Mouse (Mus musculus) neural tube, embryonic 11.5 days (tissue): ENCODE results near the gene Ppp1r9a. TPM values are rescaled to one million over a fixed set of nuclear protein-coding genes. Genes with fewer than 3 reads are reported as not detected.
A peak's percentile ranks its signal among the peaks of the same experiment; 100 is the strongest.

Source experiments
- ATAC-seq: fragments of 200-750 bp; cut with Nextera tagmentation; 2 replicates; pipeline ENCODE4 v1.8.0; 2017; ENCODE audit warnings: moderate number of reproducible peaks, mild to moderate bottlenecking, moderate TSS enrichment, moderate library complexity; ENCODE audit not compliant: insufficient read depth, low FRiP score, low TSS enrichment
- DNase-seq: peaks from one replicate; pipeline ENCODE4 v3.0.0-alpha.2; 2015; ENCODE audit warnings: low spot score
- H3K27ac ChIP-seq: fragments of 300-500 bp; sonication (generic); 2 replicates; pipeline ENCODE4 v1.5.1; 2014; ENCODE audit warnings: low read depth, mild to moderate bottlenecking, low read length
- H3K27me3 ChIP-seq: fragments of 300-500 bp; sonication (generic); 2 replicates; pipeline ENCODE4 v1.6.1; 2014; ENCODE audit warnings: mild to moderate bottlenecking, low read length, mixed read lengths; ENCODE audit not compliant: control insufficient read depth, insufficient read depth
- H3K36me3 ChIP-seq: fragments of 300-500 bp; sonication (generic); 2 replicates; pipeline ENCODE4 v1.6.1; 2014; ENCODE audit warnings: mild to moderate bottlenecking, low read length, moderate library complexity, mixed read lengths; ENCODE audit not compliant: control insufficient read depth, insufficient read depth
- H3K4me1 ChIP-seq: fragments of 300-500 bp; sonication (generic); 2 replicates; pipeline ENCODE4 v1.6.1; 2014; ENCODE audit warnings: low read length, mixed read lengths; ENCODE audit not compliant: control insufficient read depth, insufficient read depth
- H3K4me2 ChIP-seq: fragments of 300-500 bp; sonication (generic); 2 replicates; pipeline ENCODE4 v1.6.1; 2014; ENCODE audit warnings: low read depth, mild to moderate bottlenecking, moderate library complexity
- H3K4me3 ChIP-seq: fragments of 300-500 bp; sonication (generic); 2 replicates; pipeline ENCODE4 v1.5.1; 2014; ENCODE audit warnings: low read depth, low read length
- H3K9ac ChIP-seq: fragments of 300-500 bp; sonication (generic); 2 replicates; pipeline ENCODE4 v1.6.1; 2014; ENCODE audit warnings: mild to moderate bottlenecking, low read length
- H3K9me3 ChIP-seq: fragments of 300-500 bp; sonication (generic); 2 replicates; pipeline ENCODE4 v1.6.1; 2016; ENCODE audit warnings: low read length; ENCODE audit not compliant: control insufficient read depth
- WGBS: fragments of 180-500 bp; shearing (Covaris S2); extraction: QIAGEN DNeasy Blood & Tissue Kit; methylation state at CpG from one replicate; pipeline ENCODE4 v1.1.7; 2014; 5-methylcytosine and 5-hydroxymethylcytosine counted together
- polyA plus RNA-seq: library from polyadenylated mRNA; unstranded; fragments of >200 nt; fragmentation: Nextera tagmentation; extraction: Ambion mirVana; gene quantifications from 2 replicates; pipeline ENCODE4 v1.2.1, GENCODE M21; 2014

Gene Ppp1r9a
- polyA plus RNA-seq, 1 experiment from 2014 or later = 16.7 TPM

DNA sequence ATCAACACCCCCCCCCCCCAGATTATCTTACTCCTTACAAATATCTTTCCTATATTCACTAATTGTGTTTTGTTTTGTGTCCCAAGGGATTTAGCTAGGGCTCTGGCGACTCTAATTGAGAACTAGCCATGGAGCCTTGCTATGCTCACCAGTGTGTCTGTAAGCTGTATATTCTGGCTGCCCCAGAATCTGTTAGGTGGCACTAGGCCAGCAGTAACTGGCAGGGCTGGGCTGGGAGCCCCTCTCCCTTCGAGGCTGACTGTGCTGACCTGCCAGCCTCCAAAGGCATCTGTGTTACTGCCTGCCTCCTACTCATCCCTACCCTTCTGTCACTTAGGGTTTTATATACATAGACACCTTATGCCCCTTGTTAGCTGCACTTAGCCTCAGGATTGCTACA is 200.0 kb downstream of the Ppp1r9a start:
- ATAC-seq (no peak), DNase-seq (no peak)
- Histone ChIP-seq H3K4me1 (peaks cover 5% of the 10 kb centered on the region; the same call in 1 of the 2 replicates), H3K27me3 (no peaks in the 10 kb centered on the region), H3K27ac (no peak overlapping the region), H3K4me3 (no peak overlapping the region), H3K9me3 (no peaks in the 10 kb centered on the region), H3K36me3 (no peaks in the 10 kb centered on the region), H3K9ac (no peak overlapping the region), H3K4me2 (no peak overlapping the region)
- 45% methylated on average over 2 of the region's 2 CpGs for WGBS

DNA sequence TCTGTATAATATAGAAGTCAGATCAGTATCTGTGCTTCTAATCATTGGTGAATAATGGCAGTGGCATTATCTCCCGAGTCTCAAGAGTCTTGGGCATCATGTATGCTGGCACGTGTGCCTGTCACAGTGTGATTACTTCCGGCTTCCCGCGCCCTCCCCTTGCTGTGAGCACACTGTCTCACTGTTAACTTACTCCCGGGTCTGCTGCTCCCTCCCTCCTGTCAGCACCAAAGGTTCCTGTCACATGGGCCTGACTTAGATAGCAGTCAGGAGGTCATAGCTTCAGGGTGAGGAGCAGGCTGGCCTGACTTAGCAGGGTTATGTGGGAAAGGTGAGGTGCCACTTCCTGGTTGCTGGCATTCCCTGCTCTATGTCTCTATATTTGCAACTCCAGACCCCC is 201.1 kb downstream of the Ppp1r9a start:
- Histone ChIP-seq H3K4me2 (no peak overlapping the region), H3K4me1 (peaks cover 10% of the 10 kb centered on the region; the same call in 1 of the 2 replicates), H3K36me3 (no peaks in the 10 kb centered on the region), H3K9ac (no peak overlapping the region), H3K27ac (no peak overlapping the region), H3K9me3 (no peaks in the 10 kb centered on the region), H3K27me3 (no peaks in the 10 kb centered on the region), H3K4me3 (no peak overlapping the region)
- WGBS = 44% methylated on average over 6 of the region's 6 CpGs
- ATAC-seq (no peak), DNase-seq (no peak)

- no peak for ATAC-seq
- no peak overlapping the region for H3K9ac ChIP-seq
- H3K4me3 ChIP-seq = no peak overlapping the region
- no peaks in the 10 kb centered on the region for H3K27me3 ChIP-seq
- no peak overlapping the region for H3K4me2 ChIP-seq
- no peak overlapping the region for H3K27ac ChIP-seq
- no peaks in the 10 kb centered on the region for H3K36me3 ChIP-seq
- no peaks in the 10 kb centered on the region for H3K9me3 ChIP-seq
- 87% methylated on average over 7 of the region's 7 CpGs for WGBS
- DNase-seq = no peak
- H3K4me1 ChIP-seq = peaks cover 10% of the 10 kb centered on the region; the same call in 1 of the 2 replicates
Observed at GRCm38 (mm10) chr6:5104238-5104637, 201.5 kb downstream of the Ppp1r9a start.

- 44% methylated on average over 3 of the region's 3 CpGs for WGBS
- H3K4me2 ChIP-seq = no peak overlapping the region
Observed at GRCm38 (mm10) chr6:5108494-5108893, 205.8 kb downstream of the Ppp1r9a start.

GRCm38 (mm10) chr6:5109925-5110714 is 207.4 kb downstream of the Ppp1r9a start:
- Histone ChIP-seq H3K4me1 (peaks cover 5% of the 10 kb centered on the region; the same call in 1 of the 2 replicates), H3K27ac (no peak overlapping the region), H3K27me3 (no peaks in the 10 kb centered on the region), H3K9me3 (no peaks in the 10 kb centered on the region), H3K4me2 (peak overlapping the region; percentile 45), H3K36me3 (no peaks in the 10 kb centered on the region; the same call in 1 of the 2 replicates), H3K4me3 (peak overlapping the region; percentile 28), H3K9ac (peak overlapping the region; percentile 33)
- peak; percentile 95 for ATAC-seq
- WGBS = 5% methylated on average over 18 of the region's 18 CpGs
- DNase-seq = peak; percentile 90

More at GRCm38 (mm10) chr6:5108494-5108893, 205.8 kb downstream of the Ppp1r9a start:
- H3K27ac ChIP-seq = no peak overlapping the region
- no peaks in the 10 kb centered on the region for H3K36me3 ChIP-seq
- DNase-seq (no peak), ATAC-seq (no peak)
- H3K9ac ChIP-seq = no peak overlapping the region
- no peaks in the 10 kb centered on the region for H3K9me3 ChIP-seq
- H3K4me1 ChIP-seq = peaks cover 5% of the 10 kb centered on the region; the same call in 1 of the 2 replicates
- no peak overlapping the region for H3K4me3 ChIP-seq
- H3K27me3 ChIP-seq = no peaks in the 10 kb centered on the region

DNA sequence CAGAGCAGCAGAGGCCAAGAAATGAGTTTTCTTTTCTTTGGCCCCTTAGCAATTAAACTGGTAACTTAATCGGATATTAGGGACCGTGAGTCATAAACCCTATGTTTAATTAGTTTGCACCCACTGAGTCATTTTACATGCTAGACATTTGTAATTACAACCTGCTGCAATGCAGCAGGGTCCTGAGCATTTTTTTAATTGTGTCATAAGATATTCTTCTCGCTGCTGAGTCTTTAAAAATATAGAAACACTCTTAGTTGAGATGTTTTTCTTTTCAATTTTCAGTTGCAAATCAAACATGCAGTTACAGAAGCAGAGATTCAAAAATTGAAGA is 208.0 kb downstream of the Ppp1r9a start:
- no peak overlapping the region for H3K27ac ChIP-seq
- 21% methylated on average over 3 of the region's 3 CpGs for WGBS
- no peaks in the 10 kb centered on the region for H3K27me3 ChIP-seq
- no peak overlapping the region for H3K4me2 ChIP-seq
- H3K4me3 ChIP-seq = no peak overlapping the region
- H3K36me3 ChIP-seq = peaks cover 1% of the 10 kb centered on the region; the same call in 1 of the 2 replicates
- DNase-seq = no peak
- peaks cover 5% of the 10 kb centered on the region; the same call in 1 of the 2 replicates for H3K4me1 ChIP-seq
- no peaks in the 10 kb centered on the region for H3K9me3 ChIP-seq
- no peak overlapping the region for H3K9ac ChIP-seq
- 0 out of 2 replicates have a peak, but pooled peaks have one; percentile 3 for ATAC-seq

- no peak overlapping the region for H3K9ac ChIP-seq
- H3K27me3 ChIP-seq = no peaks in the 10 kb centered on the region
- ATAC-seq = no peak
- no peak overlapping the region for H3K4me2 ChIP-seq
- 56% methylated on average over 8 of the region's 8 CpGs for WGBS
- no peaks in the 10 kb centered on the region for H3K9me3 ChIP-seq
- no peak for DNase-seq
- H3K4me1 ChIP-seq = peaks cover 5% of the 10 kb centered on the region; the same call in 1 of the 2 replicates
- no peak overlapping the region for H3K27ac ChIP-seq
- no peak overlapping the region for H3K4me3 ChIP-seq
- H3K36me3 ChIP-seq = peaks cover 2% of the 10 kb centered on the region; the same call in 1 of the 2 replicates
Observed at GRCm38 (mm10) chr6:5113103-5113502, 210.4 kb downstream of the Ppp1r9a start.

GRCm38 (mm10) chr6:5113734-5114133 is 211.0 kb downstream of the Ppp1r9a start:
- H3K4me3 ChIP-seq = no peak overlapping the region
- no peak overlapping the region for H3K27ac ChIP-seq
- DNase-seq (no peak), ATAC-seq (no peak)
- H3K4me2 ChIP-seq = no peak overlapping the region
- H3K9ac ChIP-seq = no peak overlapping the region
- no peaks in the 10 kb centered on the region for H3K9me3 ChIP-seq
- H3K4me1 ChIP-seq = no peaks in the 10 kb centered on the region; the same call in 1 of the 2 replicates
- WGBS = 58% methylated on average over 5 of the region's 5 CpGs
- H3K27me3 ChIP-seq = no peaks in the 10 kb centered on the region
- H3K36me3 ChIP-seq = peaks cover 2% of the 10 kb centered on the region; the same call in 1 of the 2 replicates

- Histone ChIP-seq H3K9ac (no peak overlapping the region), H3K27me3 (no peaks in the 10 kb centered on the region), H3K4me2 (no peak overlapping the region), H3K27ac (no peak overlapping the region), H3K36me3 (peaks cover 2% of the 10 kb centered on the region; the same call in 1 of the 2 replicates), H3K4me1 (no peaks in the 10 kb centered on the region), H3K4me3 (no peak overlapping the region), H3K9me3 (no peaks in the 10 kb centered on the region)
- no peak for DNase-seq
- no peak for ATAC-seq
- 92% methylated on average over 7 of the region's 7 CpGs for WGBS
Observed at GRCm38 (mm10) chr6:5114857-5115256, 212.1 kb downstream of the Ppp1r9a start.
